Mouse (Mus musculus) CH12.LX (cell line): ENCODE data around the gene Ube2t. TPM values are rescaled to one million over a fixed set of nuclear protein-coding genes. Genes with fewer than 3 reads are reported as not detected.

Experiments used
- DNase-seq: peaks from one replicate; pipeline ENCODE4 v3.0.0-alpha.2; 2013; ENCODE audit errors: extremely low read depth
- H3K27ac ChIP-seq: 2 replicates; pipeline ENCODE4 v1.5.1; 2012; ENCODE audit warnings: low read depth, mild to moderate bottlenecking, control low read depth, moderate library complexity; ENCODE audit not compliant: insufficient read depth
- H3K27me3 ChIP-seq: replicated peaks from 2 replicates; pipeline ENCODE3; 2012; ENCODE audit warnings: inconsistent platforms
- H3K36me3 ChIP-seq, 2 experiments: replicated peaks in 1 of 2; 2 replicates each; pipeline versions ENCODE3 to v1.6.1; 2012; ENCODE audit warnings: inconsistent platforms in 1 of 2, low read length in 1 of 2, mild to moderate bottlenecking in 1 of 2, mixed read lengths in 1 of 2, moderate library complexity in 1 of 2; ENCODE audit not compliant: control insufficient read depth in 1 of 2, insufficient read depth in 1 of 2
- H3K4me1 ChIP-seq, 2 experiments: 2 replicates each; pipeline ENCODE4 v1.6.1; 2012; ENCODE audit warnings: inconsistent platforms in 1 of 2, moderate library complexity in 1 of 2; ENCODE audit not compliant: insufficient read depth in 2 of 2, control insufficient read depth in 1 of 2
- H3K4me2 ChIP-seq: 2 replicates; pipeline ENCODE4 v1.6.1; 2012; ENCODE audit warnings: low read depth, mild to moderate bottlenecking, control low read depth; ENCODE audit not compliant: poor library complexity, insufficient read depth, severe bottlenecking
- H3K4me3 ChIP-seq, 3 experiments: fragments of 150-350 bp in 1 of 3; sonication (generic) in 1 of 3; replicated peaks in 1 of 3; 2 replicates each; pipeline versions ENCODE3 to v1.5.1; 2011 to 2012; ENCODE audit warnings: low read depth in 2 of 3, low read length in 2 of 3, mild to moderate bottlenecking in 2 of 3, moderate library complexity in 2 of 3, control low read depth in 1 of 3, improper control_type of control experiment in 1 of 3, inconsistent platforms in 1 of 3, mixed read lengths in 1 of 3; ENCODE audit not compliant: poor library complexity in 1 of 3
- H3K79me2 ChIP-seq: replicated peaks from 2 replicates; pipeline ENCODE4 v1.6.1; 2012; ENCODE audit warnings: mild to moderate bottlenecking, moderate library complexity; ENCODE audit not compliant: control insufficient read depth, poor library complexity, insufficient read depth, severe bottlenecking; ENCODE audit errors: extremely low read depth
- H3K9ac ChIP-seq: 2 replicates; pipeline ENCODE4 v1.6.1; 2012; ENCODE audit warnings: low read depth, mild to moderate bottlenecking, control low read depth, moderate library complexity; ENCODE audit not compliant: insufficient read depth
- H3K9me3 ChIP-seq: replicated peaks from 2 replicates; pipeline ENCODE3; 2012; ENCODE audit warnings: low read length, inconsistent platforms, mixed read lengths
- ELF1 ChIP-seq: IDR thresholded peaks from 2 replicates; pipeline ENCODE4 v1.6.1; 2014; ENCODE audit warnings: low read depth, mild to moderate bottlenecking, inconsistent platforms, low read length, improper control_type of control experiment
- EP300 ChIP-seq: IDR thresholded peaks from 2 replicates; pipeline ENCODE4 v1.6.1; 2011; ENCODE audit warnings: low read length, improper control_type of control experiment
- GABPA ChIP-seq: IDR thresholded peaks from 2 replicates; pipeline ENCODE4 v1.6.1; 2012; ENCODE audit warnings: low read depth, low read length, improper control_type of control experiment, inconsistent platforms; ENCODE audit not compliant: insufficient replicate concordance
- IRF4 ChIP-seq: IDR thresholded peaks from 2 replicates; pipeline ENCODE4 v1.6.1; 2014; ENCODE audit warnings: low read depth, mild to moderate bottlenecking, inconsistent platforms, low read length, improper control_type of control experiment
- MAZ ChIP-seq: IDR thresholded peaks from 2 replicates; pipeline ENCODE4 v1.6.1; 2012; ENCODE audit warnings: low read depth, mild to moderate bottlenecking, inconsistent platforms, low read length, improper control_type of control experiment, moderate library complexity
- NRF1 ChIP-seq: IDR thresholded peaks from 2 replicates; pipeline ENCODE4 v1.6.1; 2014; ENCODE audit warnings: low read depth, mild to moderate bottlenecking, inconsistent platforms, low read length, improper control_type of control experiment, moderate library complexity
- POLR2A ChIP-seq: IDR thresholded peaks from 2 replicates; pipeline ENCODE4 v1.6.1; 2011; ENCODE audit warnings: low read depth, mild to moderate bottlenecking, improper control_type of control experiment, low read length
- RAD21 ChIP-seq: IDR thresholded peaks from 2 replicates; pipeline ENCODE4 v1.6.1; 2011; ENCODE audit warnings: low read depth, mild to moderate bottlenecking, low read length, improper control_type of control experiment, moderate library complexity
- TBP ChIP-seq: conservative IDR thresholded peaks from 2 replicates; pipeline ENCODE4 v1.6.1; 2011; ENCODE audit warnings: low read depth, low read length, improper control_type of control experiment
- UBTF ChIP-seq: IDR thresholded peaks from 2 replicates; pipeline ENCODE4 v1.6.1; 2012; ENCODE audit warnings: low read depth, mild to moderate bottlenecking, inconsistent platforms, low read length, improper control_type of control experiment, moderate library complexity
- USF1 ChIP-seq: IDR thresholded peaks from 2 replicates; pipeline ENCODE4 v1.6.1; 2014; ENCODE audit warnings: low read depth, mild to moderate bottlenecking, inconsistent platforms, low read length, improper control_type of control experiment
- ZC3H11A ChIP-seq: IDR thresholded peaks from 2 replicates; pipeline ENCODE4 v1.6.1; 2012; ENCODE audit warnings: low read depth, mild to moderate bottlenecking, inconsistent platforms, low read length, improper control_type of control experiment
- dilution Hi-C: fragments of 300-500 bp; cut with MboI; formaldehyde crosslinking; loops from 2 replicates; pipeline ENCODE4 v1.14.3; 2020; ENCODE audit warnings: low sequenced_read_pairs; ENCODE audit not compliant: extremely low pct_unique_long_range_greater_than_20kb, extremely low pct_ligation_motif_present
- in situ Hi-C: fragments of 300-500 bp; cut with MboI; formaldehyde crosslinking; loops from 3 replicates; pipeline ENCODE4 v1.14.3; 2019; ENCODE audit warnings: low sequenced_read_pairs, low pct_ligation_motif_present, low pct_unique_long_range_greater_than_20kb, mixed read lengths
- polyA plus RNA-seq: library from polyadenylated mRNA; unstranded; fragments of >175 nt; gene quantifications from 2 replicates; pipeline ENCODE4 v1.2.1, GENCODE M21; 2012; ENCODE audit warnings: low read depth; ENCODE audit not compliant: insufficient read length
- total RNA-seq, 2 experiments: library from RNA; depleted of rRNA; stranded (reverse); fragments of 300-350 nt in 1 of 2; fragments of >200 nt in 1 of 2; gene quantifications; 2 replicates each; pipeline ENCODE4 v1.2.3; 2012 to 2014

Gene Ube2t
- total and polyA plus RNA-seq, 3 experiments: 19.2 to 40.2 (median 28.8) TPM

- H3K4me1 ChIP-seq: peaks cover 0 to 5% of the 10 kb centered on the region in 2 experiments; a peak in 1 of 4 replicates
- H3K4me3 ChIP-seq: no peak overlapping the region
- dilution Hi-C loops (no loop called here), in situ Hi-C loops (no loop called here)
- H3K27me3 ChIP-seq: peaks cover 25% of the 10 kb centered on the region
- H3K79me2 ChIP-seq: no peaks in the 10 kb centered on the region
- H3K9ac ChIP-seq: no peak overlapping the region
- no peaks in the 10 kb centered on the region for H3K36me3 ChIP-seq
- no peak for DNase-seq
- H3K9me3 ChIP-seq: no peaks in the 10 kb centered on the region
- H3K4me2 ChIP-seq: no peak overlapping the region
- TF ChIP-seq GABPA: no peak
- TF ChIP-seq NRF1: no peak
- TF ChIP-seq ZC3H11A: no peak
- TF ChIP-seq ELF1: no peak
- no peak for TF ChIP-seq POLR2A
- TF ChIP-seq UBTF: no peak
- no peak for TF ChIP-seq RAD21
- no peak for TF ChIP-seq IRF4
- no peak for TF ChIP-seq MAZ
- TF ChIP-seq USF1: no peak
- TF ChIP-seq EP300: no peak
- no peak overlapping the region for H3K27ac ChIP-seq
Observed at GRCm38 (mm10) chr1:135011912-135012311, 49.5 kb downstream of the Ube2t start.

- H3K4me2 ChIP-seq: no peak overlapping the region
- peaks cover 0 to 5% of the 10 kb centered on the region in 2 experiments; a peak in 1 of 4 replicates for H3K4me1 ChIP-seq
- dilution Hi-C loops (no loop called here), in situ Hi-C loops (no loop called here)
- H3K36me3 ChIP-seq: no peaks in the 10 kb centered on the region
- no peak overlapping the region for H3K27ac ChIP-seq
- no peak for TF ChIP-seq ZC3H11A
- no peak overlapping the region for H3K4me3 ChIP-seq
- peaks cover 27% of the 10 kb centered on the region for H3K27me3 ChIP-seq
- no peak for DNase-seq
- H3K9ac ChIP-seq: no peak overlapping the region
- H3K9me3 ChIP-seq: no peaks in the 10 kb centered on the region
- no peaks in the 10 kb centered on the region for H3K79me2 ChIP-seq
Observed at GRCm38 (mm10) chr1:135012472-135012871, 50.1 kb downstream of the Ube2t start.

- in situ Hi-C loops (no loop called here), dilution Hi-C loops (no loop called here)
- no peak for DNase-seq
- Histone ChIP-seq H3K9ac (no peak overlapping the region), H3K4me1 (peaks cover 3 to 6% of the 10 kb centered on the region in 2 experiments; a peak in 2 of 4 replicates), H3K79me2 (no peaks in the 10 kb centered on the region), H3K9me3 (no peaks in the 10 kb centered on the region), H3K4me2 (no peak overlapping the region), H3K4me3 (no peak overlapping the region), H3K27ac (no peak overlapping the region), H3K36me3 (no peaks in the 10 kb centered on the region), H3K27me3 (peaks cover 42% of the 10 kb centered on the region)
- TF ChIP-seq UBTF (no peak), TBP (no peak)
Observed at GRCm38 (mm10) chr1:135014921-135015445, 52.6 kb downstream of the Ube2t start.
